Mouse (Mus musculus) midbrain, embryonic 11.5 days (tissue): ENCODE results near the gene Irf6. TPM values are rescaled to one million over a fixed set of nuclear protein-coding genes. Genes with fewer than 3 reads are reported as not detected.

Experiments used
- ATAC-seq: fragments of 200-750 bp; cut with Nextera tagmentation; 2 replicates; pipeline ENCODE4 v1.8.0; 2017; ENCODE audit warnings: moderate TSS enrichment, moderate library complexity; ENCODE audit not compliant: low FRiP score
- DNase-seq: peaks from one replicate; pipeline ENCODE4 v3.0.0; 2015; ENCODE audit warnings: low spot score; ENCODE audit errors: missing footprints
- H3K27ac ChIP-seq: fragments of 300-500 bp; sonication (generic); 2 replicates; pipeline ENCODE4 v1.5.1; 2014; ENCODE audit warnings: low read depth, low read length
- H3K27me3 ChIP-seq: fragments of 300-500 bp; sonication (generic); 2 replicates; pipeline ENCODE4 v1.6.1; 2014; ENCODE audit warnings: mild to moderate bottlenecking, low read length, moderate library complexity, mixed read lengths; ENCODE audit not compliant: control insufficient read depth, insufficient read depth
- H3K36me3 ChIP-seq: fragments of 300-500 bp; sonication (generic); 2 replicates; pipeline ENCODE4 v1.6.1; 2014; ENCODE audit warnings: mild to moderate bottlenecking, low read length, moderate library complexity, mixed read lengths; ENCODE audit not compliant: control insufficient read depth, insufficient read depth
- H3K4me1 ChIP-seq: fragments of 300-500 bp; sonication (generic); 2 replicates; pipeline ENCODE4 v1.6.1; 2014; ENCODE audit warnings: low read length; ENCODE audit not compliant: control insufficient read depth, insufficient read depth
- H3K4me2 ChIP-seq: fragments of 300-500 bp; sonication (generic); 2 replicates; pipeline ENCODE4 v1.6.1; 2014; ENCODE audit warnings: mild to moderate bottlenecking, moderate library complexity
- H3K4me3 ChIP-seq: fragments of 300-500 bp; sonication (generic); 2 replicates; pipeline ENCODE4 v1.5.1; 2014; ENCODE audit warnings: low read depth, low read length
- H3K9ac ChIP-seq: fragments of 300-500 bp; sonication (generic); 2 replicates; pipeline ENCODE4 v1.6.1; 2014; ENCODE audit warnings: low read length
- H3K9me3 ChIP-seq: fragments of 300-500 bp; sonication (generic); 2 replicates; pipeline ENCODE4 v1.6.1; 2016; ENCODE audit warnings: low read length; ENCODE audit not compliant: control insufficient read depth
- WGBS: fragments of 180-500 bp; shearing (Covaris S2); extraction: QIAGEN DNeasy Blood & Tissue Kit; methylation state at CpG from one replicate; pipeline ENCODE4 v1.1.7; 2014; 5-methylcytosine and 5-hydroxymethylcytosine counted together
- polyA plus RNA-seq: library from polyadenylated mRNA; unstranded; fragments of >200 nt; fragmentation: Nextera tagmentation; extraction: Ambion mirVana; gene quantifications from 2 replicates; pipeline ENCODE4 v1.2.1, GENCODE M21; 2014

The Irf6 gene
- polyA plus RNA-seq, 1 experiment from 2014 or later = 1.5 TPM

DNA sequence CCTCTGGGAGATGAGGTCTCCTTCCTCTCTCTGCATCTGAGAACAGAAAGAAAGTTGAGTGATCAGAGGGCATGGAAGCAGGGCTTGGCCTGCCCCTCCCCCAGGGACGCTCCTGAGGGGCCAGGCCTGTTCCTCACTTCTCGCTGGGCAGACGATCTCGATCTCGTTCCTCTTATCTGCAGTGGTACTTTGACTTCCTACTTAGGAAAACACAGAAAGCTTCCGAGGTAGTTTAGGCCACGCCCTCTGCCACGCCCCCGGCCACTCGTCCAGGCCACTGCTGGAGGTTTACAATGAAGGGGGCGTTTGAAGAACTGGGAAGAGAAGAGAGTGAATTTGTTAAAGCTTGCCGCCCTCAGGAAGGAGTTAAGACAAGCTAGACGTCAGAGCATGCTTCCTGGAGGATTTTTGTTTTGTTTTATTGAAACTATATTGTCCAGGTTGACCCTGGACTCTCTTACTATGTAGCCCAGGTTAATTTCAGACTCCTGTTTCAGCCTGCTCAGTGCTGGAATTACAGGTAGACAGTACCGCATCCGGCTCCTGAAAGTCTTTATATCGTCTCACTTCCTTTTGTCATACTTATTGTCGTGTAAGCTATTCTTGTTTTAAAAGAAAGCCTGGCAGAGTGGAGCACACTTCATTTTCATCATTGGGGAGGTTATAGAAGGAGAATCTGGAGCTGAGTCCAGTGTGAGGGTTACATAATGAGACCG is 7.6 kb downstream of the Irf6 start:
- WGBS = 16% methylated on average over 18 of the region's 18 CpGs
- peak overlapping the region; percentile 38; the same call in 1 of the 2 replicates for H3K9ac ChIP-seq
- H3K9me3 ChIP-seq = no peaks in the 10 kb centered on the region
- H3K36me3 ChIP-seq = no peaks in the 10 kb centered on the region
- DNase-seq = peak; percentile 96
- ATAC-seq = peak; percentile 76
- H3K4me1 ChIP-seq = 0 out of 2 replicates have a peak, but pooled peaks cover 2% of the 10 kb centered on the region
- H3K27ac ChIP-seq = no peak overlapping the region
- H3K4me3 ChIP-seq = no peak overlapping the region
- peak overlapping the region; percentile 42 for H3K4me2 ChIP-seq
- H3K27me3 ChIP-seq = no peaks in the 10 kb centered on the region

DNA sequence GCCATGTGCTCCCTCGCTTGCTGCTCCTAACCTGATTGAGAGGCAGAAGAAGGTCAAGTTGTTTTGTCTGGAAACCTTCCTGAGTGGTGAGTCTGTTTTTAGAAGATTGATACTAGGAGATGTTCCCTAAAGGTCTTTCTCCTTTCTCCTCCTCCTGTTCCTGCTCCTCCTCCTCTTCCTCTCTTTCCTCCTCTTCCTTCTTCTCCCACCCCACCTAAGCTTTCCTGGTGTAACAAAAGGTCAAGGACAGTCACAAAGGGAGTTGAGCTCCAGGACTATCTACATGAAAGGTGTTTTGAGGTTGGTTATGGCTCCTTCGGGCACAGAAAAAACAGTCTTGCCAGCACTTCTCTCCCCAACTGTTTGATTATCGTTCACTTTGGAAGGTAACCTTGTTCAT is 14.8 kb downstream of the Irf6 start, which contains the start of gene A130010J15Rik:
Gene A130010J15Rik (plus strand): TSS at position 301 of the 400 bp plus-strand sequence.
- Histone ChIP-seq H3K9me3 (no peaks in the 10 kb centered on the region), H3K27me3 (no peaks in the 10 kb centered on the region), H3K27ac (no peak within 1 kb of the TSS), H3K4me1 (0 out of 2 replicates have a peak, but pooled peaks cover 5% of the 10 kb centered on the region), H3K4me2 (no peak within 1 kb of the TSS), H3K4me3 (no peak within 1 kb of the TSS), H3K36me3 (no peaks in the 10 kb centered on the region), H3K9ac (no peak within 1 kb of the TSS)
- ATAC-seq (no peak), DNase-seq (no peak)
- 91% methylated on average over 3 of the region's 3 CpGs for WGBS

DNA sequence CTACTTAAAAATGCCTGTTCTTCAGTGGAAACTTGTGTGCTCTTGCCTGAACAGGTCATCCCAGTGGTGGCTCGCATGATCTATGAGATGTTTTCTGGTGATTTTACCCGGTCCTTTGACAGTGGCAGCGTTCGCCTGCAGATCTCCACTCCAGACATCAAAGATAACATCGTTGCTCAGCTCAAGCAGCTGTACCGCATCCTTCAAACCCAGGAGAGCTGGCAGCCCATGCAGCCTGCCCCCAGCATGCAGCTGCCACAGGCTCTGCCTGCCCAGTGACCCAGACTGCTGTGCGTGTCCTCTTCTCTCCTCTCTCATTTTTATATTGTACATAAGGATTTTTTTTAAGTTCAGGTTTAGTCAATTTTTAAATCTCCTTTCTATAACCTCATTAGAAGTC is 16.3 kb downstream of the Irf6 start:
- 88% methylated on average over 7 of the region's 7 CpGs for WGBS

DNA sequence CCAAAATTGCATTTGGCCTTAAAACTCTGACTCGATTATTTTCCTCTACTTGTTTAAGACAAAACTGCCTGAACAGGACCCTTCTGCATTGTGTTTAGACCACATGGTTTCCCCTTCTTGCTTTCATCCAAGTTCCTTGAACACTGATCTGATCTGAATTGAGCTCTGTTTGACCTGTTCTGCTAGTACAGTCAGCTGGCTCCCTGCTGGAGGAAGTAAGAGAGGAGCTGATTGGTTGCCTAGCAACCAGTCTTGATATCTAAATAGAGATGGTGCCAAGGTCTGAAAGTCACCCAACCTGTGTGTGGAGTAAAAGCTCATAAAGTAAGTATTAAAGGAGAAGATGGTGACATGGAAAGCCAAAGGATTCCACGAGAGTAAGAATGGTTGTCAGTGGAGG is 16.9 kb downstream of the Irf6 start:
- H3K9me3 ChIP-seq = no peaks in the 10 kb centered on the region
- ATAC-seq (no peak), DNase-seq (no peak)
- H3K4me2 ChIP-seq = no peak overlapping the region
- H3K4me3 ChIP-seq = no peak overlapping the region
- peaks cover 5% of the 10 kb centered on the region; the same call in 1 of the 2 replicates for H3K4me1 ChIP-seq
- no peaks in the 10 kb centered on the region for H3K36me3 ChIP-seq
- whole genome bisulfite sequencing = 91% methylated on average over 2 of the region's 2 CpGs
- no peak overlapping the region for H3K27ac ChIP-seq
- H3K27me3 ChIP-seq = no peaks in the 10 kb centered on the region
- H3K9ac ChIP-seq = no peak overlapping the region

More for the DNA sequence above, 16.3 kb downstream of the Irf6 start:
- H3K4me3 ChIP-seq = no peak overlapping the region
- no peaks in the 10 kb centered on the region for H3K27me3 ChIP-seq
- H3K9me3 ChIP-seq = no peaks in the 10 kb centered on the region
- no peak overlapping the region for H3K27ac ChIP-seq
- H3K4me2 ChIP-seq = no peak overlapping the region
- ATAC-seq (no peak), DNase-seq (no peak)
- peaks cover 5% of the 10 kb centered on the region; the same call in 1 of the 2 replicates for H3K4me1 ChIP-seq
- H3K36me3 ChIP-seq = no peaks in the 10 kb centered on the region
- H3K9ac ChIP-seq = no peak overlapping the region

DNA sequence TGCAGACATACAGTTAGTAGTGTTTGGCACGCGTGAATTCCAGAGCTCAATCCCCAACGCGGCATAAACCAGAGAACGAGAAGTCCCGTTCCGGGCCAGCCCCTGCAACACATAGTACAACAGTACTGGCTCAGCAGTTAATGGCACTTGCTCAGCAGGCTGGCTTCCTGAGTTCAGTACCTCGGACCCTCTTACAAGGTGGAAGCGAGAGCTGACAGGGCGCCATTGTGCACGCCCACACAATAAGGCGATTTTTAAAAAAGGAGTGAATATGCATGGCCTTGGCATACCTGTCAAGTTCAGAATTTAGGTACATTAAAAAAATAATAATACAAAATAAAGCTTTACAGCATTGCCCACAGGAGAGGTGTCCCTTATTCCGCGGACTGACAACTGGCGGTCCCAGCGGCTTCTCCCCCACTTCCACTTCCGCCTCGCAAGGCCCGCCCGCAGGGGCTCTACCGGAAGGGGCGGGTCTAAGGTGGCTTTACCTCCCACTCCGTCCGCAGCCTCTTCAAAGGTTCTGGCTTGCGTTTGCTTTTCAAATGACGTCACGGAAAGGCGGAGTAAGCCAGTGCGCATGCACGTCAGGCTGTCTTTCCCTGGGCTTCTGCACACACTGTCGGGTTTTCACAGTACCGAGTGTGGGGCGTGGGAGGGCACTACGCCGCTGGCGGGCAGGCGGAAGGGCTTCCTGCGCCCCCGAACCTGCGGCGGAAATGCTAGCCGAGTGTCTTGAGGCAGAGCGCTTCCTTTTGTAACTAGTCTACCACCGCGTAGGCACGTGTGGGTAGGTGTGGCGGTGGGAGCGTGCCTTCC is 20.3 kb downstream of the Irf6 start:
- DNase-seq (peak; percentile 99), ATAC-seq (peak; percentile 100)
- Histone ChIP-seq H3K4me2 (peak overlapping the region; percentile 75), H3K4me1 (peaks cover 5% of the 10 kb centered on the region; the same call in 1 of the 2 replicates), H3K27ac (no peak overlapping the region), H3K9me3 (no peaks in the 10 kb centered on the region), H3K27me3 (no peaks in the 10 kb centered on the region), H3K36me3 (no peaks in the 10 kb centered on the region), H3K4me3 (peak overlapping the region; percentile 60), H3K9ac (peak overlapping the region; percentile 73)
- WGBS = 1% methylated on average over 48 of the region's 48 CpGs

DNA sequence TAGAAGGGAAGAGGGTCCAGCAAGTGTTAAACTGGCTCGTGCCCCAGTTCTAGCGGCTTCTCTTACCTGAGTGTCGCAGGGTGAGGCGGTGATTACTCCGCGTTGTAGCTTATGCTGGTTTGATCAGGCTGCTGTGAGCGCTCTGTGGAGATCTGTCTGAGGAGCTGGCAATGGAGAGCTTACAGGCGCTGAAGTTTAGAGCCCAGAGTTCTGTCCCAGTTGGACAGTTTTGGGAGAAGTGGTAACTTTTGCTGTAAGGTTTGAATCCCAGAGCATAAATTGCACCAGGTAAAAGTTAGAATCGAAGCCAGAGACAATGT is 20.9 kb downstream of the Irf6 start:
- H3K9ac ChIP-seq = peak overlapping the region; percentile 72
- peak overlapping the region; percentile 61 for H3K4me2 ChIP-seq
- peaks cover 5% of the 10 kb centered on the region; the same call in 1 of the 2 replicates for H3K4me1 ChIP-seq
- no peaks in the 10 kb centered on the region for H3K9me3 ChIP-seq
- WGBS = 25% methylated on average over 9 of the region's 9 CpGs
- ATAC-seq = no peak
- DNase-seq = no peak
- H3K27ac ChIP-seq = no peak overlapping the region
- no peaks in the 10 kb centered on the region for H3K36me3 ChIP-seq
- H3K27me3 ChIP-seq = no peaks in the 10 kb centered on the region
- H3K4me3 ChIP-seq = peak overlapping the region; percentile 60

DNA sequence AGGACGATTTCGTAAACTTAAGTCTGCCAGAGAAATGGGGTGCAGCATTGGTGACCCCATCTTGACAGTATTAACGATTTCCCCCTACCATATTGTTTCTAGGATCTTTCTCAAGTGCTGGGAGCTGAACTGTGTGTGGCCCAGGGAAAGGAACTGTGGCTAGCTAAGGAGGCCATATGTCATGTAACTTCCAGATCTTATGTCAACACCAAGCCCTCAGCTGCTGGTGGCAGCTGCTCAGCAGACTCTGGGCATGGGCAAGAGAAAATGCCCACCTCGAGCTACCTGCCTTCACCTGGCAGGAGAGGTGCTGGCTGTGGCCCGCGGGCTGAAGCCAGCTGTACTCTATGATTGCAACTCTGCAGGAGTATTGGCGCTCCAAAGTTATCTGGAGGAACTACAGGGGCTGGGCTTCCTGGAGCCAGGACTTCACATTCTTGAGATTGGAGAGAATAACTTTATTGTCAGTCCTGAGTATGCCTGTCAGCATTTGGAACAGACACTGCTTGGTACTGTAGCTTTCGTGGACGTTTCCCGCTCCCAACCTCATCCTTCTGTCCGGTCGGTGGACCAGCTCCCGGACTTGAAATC is 21.3 kb downstream of the Irf6 start:
- Histone ChIP-seq H3K27me3 (no peaks in the 10 kb centered on the region), H3K4me3 (peak overlapping the region; percentile 60), H3K9me3 (no peaks in the 10 kb centered on the region), H3K9ac (peak overlapping the region; percentile 72), H3K4me2 (peak overlapping the region; percentile 61), H3K36me3 (no peaks in the 10 kb centered on the region), H3K27ac (no peak overlapping the region), H3K4me1 (peaks cover 5% of the 10 kb centered on the region; the same call in 1 of the 2 replicates)
- DNase-seq = no peak
- no peak for ATAC-seq
- WGBS = 91% methylated on average over 13 of the region's 13 CpGs

DNA sequence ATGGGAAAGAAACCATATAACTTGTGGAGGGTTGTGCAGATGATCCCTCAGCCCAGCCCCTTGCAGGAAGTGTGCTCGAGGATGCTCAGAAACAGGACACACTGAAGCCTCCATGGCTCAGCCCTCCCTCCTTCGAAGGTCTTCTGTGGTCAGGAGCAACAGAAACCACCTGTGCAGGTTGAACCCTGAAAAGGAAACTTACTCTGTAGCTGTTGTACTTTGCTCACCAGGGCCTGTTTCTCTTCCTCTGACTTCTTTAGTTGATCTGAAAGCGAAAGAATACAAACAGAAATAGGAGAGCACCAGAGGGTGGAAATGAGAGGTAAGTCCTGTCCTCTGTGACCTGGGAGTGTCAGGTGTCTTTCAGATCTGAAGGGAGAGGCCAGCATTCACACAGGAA is 28.2 kb downstream of the Irf6 start:
- Histone ChIP-seq H3K4me1 (no peaks in the 10 kb centered on the region), H3K4me3 (no peak overlapping the region), H3K9me3 (no peaks in the 10 kb centered on the region), H3K27me3 (no peaks in the 10 kb centered on the region), H3K4me2 (no peak overlapping the region), H3K9ac (no peak overlapping the region), H3K27ac (no peak overlapping the region), H3K36me3 (no peaks in the 10 kb centered on the region)
- WGBS = 83% methylated on average over 3 of the region's 3 CpGs
- DNase-seq (no peak), ATAC-seq (no peak)

DNA sequence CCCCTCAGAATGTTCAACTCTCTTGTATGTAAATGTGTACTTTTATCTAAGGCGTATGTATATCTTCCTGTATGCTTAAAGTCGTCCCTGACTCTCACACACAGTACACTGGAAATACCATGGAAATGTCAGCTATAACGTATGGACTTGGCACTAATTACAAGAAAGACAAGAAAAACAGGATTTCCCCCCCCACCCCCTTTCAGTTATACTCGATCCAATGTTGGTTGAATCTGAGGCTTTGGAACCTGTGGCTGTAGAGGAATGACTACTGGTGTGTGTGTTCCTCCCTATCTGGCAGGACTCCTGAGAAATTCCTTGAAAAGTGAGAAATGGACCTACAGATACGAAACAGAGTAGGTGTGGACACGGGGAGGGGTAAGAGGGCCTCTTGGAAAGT is 35.3 kb downstream of the Irf6 start:
- Histone ChIP-seq H3K4me3 (no peak overlapping the region), H3K27ac (no peak overlapping the region), H3K9me3 (no peaks in the 10 kb centered on the region), H3K4me1 (peaks cover 7% of the 10 kb centered on the region), H3K36me3 (no peaks in the 10 kb centered on the region), H3K9ac (no peak overlapping the region), H3K4me2 (no peak overlapping the region), H3K27me3 (no peaks in the 10 kb centered on the region)
- ATAC-seq (no peak), DNase-seq (no peak)
- 86% methylated on average over 6 of the region's 6 CpGs for WGBS
